Mouse (Mus musculus) urinary bladder, postnatal 36 days (tissue): ENCODE data around the gene Vmn1r53.
"Not testable (repeated sequence)": the region's sequence is repeated elsewhere in the genome, so short reads cannot be mapped to it uniquely, and the experiment has no call there.

ENCODE experiments used
- DNase-seq, 2 experiments: peaks; one replicate each; pipeline ENCODE4 v3.0.0; 2022; ENCODE audit warnings: low spot score in 2 of 2, mixed read lengths in 1 of 2

Gene Vmn1r53

GRCm38 (mm10) chr6:90224338-90224737 is at the start of gene Vmn1r53:
Gene Vmn1r53, minus strand, starts transcription at chr6:90224438.
- DNase-seq: no peak

DNA sequence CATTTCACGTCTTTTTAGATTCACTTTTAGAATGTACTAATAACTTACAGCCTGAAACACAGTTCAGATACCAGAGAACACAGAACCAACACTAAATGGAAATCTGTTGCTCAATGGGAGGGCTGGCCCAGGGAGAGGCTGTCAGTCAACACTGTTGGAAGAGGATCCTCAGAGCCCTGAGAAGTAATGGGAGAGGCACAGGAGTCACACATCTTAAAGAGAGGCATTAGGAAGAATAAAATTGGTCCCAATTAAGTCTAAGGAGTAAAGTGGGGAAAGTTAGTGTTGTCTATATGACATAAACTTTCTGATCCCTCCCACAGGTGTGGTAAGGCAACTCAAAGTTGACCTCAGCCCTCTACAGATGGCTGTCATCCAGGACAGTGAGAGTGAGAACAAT is 21.8 kb upstream of the Vmn1r53 start, which contains the start of gene Vmn1r54:
Gene Vmn1r54 (plus strand): TSS at position 301 of the 400 bp plus-strand sequence.
- no peak for DNase-seq

GRCm38 (mm10) chr6:90244019-90244418 is 19.8 kb upstream of the Vmn1r53 start:
- DNase-seq: no peak

DNA sequence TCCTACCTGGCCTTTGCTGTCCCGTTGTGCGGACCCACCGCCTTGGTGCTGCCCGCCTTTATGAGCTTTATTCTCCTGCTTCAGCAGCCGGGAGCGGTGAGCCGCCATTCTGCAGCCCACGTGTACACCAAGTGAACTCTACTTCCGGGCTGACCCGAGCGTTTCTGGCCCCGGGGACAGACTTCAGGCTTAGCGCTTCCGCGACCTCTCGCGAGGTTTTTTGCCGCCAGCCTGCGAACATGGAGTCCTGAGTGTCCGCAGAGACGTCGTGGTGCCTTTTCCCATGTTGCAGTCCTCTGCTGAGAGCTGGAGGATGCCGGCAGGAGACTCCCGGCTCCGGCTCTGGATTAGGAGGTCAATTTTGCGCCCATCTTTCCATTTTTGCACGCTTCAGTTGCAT is 8.4 kb upstream of the Vmn1r53 start:
- DNase-seq: no peak

GRCm38 (mm10) chr6:90232114-90232513 is 7.9 kb upstream of the Vmn1r53 start:
- DNase-seq: not testable (repeated sequence)

DNA sequence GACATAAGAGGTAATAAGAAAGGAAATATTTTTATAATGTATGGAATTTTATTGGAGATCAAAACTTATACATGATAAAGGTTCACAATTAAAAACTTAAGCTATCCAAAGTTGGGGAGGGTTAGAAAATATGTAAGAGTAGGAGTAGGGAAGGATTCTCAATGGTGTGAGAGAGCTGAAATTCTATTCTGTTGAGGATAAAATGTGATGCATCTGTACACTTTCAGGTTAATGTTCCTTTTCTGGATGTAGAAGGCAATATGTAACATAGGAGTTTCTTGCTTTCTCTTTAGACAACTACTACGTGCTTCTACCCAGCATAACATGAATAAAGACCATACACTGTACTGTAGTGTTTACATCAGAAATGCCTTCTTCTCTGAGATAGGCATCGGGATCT is 21.7 kb downstream of the Vmn1r53 start, which contains the start of gene V1ra8:
Gene V1ra8 (plus strand): TSS at position 301 of the 400 bp plus-strand sequence.
- not testable (repeated sequence) for DNase-seq

DNA sequence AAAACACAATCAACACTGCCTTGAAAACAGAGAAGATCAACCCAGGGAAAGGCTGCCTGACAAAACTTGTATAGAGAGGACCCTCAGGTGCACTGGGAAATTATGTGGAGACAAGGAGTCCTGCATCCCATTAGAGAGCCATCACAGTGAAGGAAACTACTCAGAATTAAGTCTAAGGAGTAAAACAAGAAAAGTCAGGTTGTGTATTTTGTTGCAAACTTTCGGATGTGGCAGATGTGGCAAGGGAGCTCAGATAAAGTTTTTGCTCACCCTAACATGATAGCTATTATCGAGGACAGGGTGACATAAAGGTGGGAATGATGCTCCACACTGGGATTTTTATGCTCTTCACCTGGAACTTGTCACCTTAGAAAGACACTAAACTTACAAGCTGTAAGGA is 49.7 kb downstream of the Vmn1r53 start, which contains the start of gene Vmn1r52:
Gene Vmn1r52 (plus strand): TSS at position 301 of the 400 bp plus-strand sequence.
- no peak for DNase-seq
